Mouse (Mus musculus): ENCODE measurements around the gene Amigo2. TPM values are rescaled to one million over a fixed set of nuclear protein-coding genes. Genes with fewer than 3 reads are reported as not detected.

Gene Amigo2
- 7.6 and 8.1 TPM in 2 replicates for polyA plus RNA-seq (2015; fragmentation: Nextera tagmentation; extraction: Ambion mirVana)

GRCm38 (mm10) chr15:97246911-97247790, at the start of gene Amigo2, which contains the start of gene Pced1b:
TSS of gene Amigo2 (minus strand) at chr15:97247287.
TSS of gene Pced1b (plus strand) at chr15:97247107.

Other genes with a start within 250 kb of the Amigo2 start
- 30.3 and 44.6 TPM in 2 replicates for gene Slc38a4, start 191.3 kb downstream of the Amigo2 start, polyA plus RNA-seq (2015; fragmentation: Nextera tagmentation; extraction: Ambion mirVana)
- 4.1 and 4.7 TPM in 2 replicates for gene Pced1b, start 180 bp downstream of the Amigo2 start, polyA plus RNA-seq (2015; fragmentation: Nextera tagmentation; extraction: Ambion mirVana)

All from urinary bladder, postnatal 0 days (tissue).